13 mouse cellular contexts compared by ENCODE assay signal in the genomic region with DNA sequence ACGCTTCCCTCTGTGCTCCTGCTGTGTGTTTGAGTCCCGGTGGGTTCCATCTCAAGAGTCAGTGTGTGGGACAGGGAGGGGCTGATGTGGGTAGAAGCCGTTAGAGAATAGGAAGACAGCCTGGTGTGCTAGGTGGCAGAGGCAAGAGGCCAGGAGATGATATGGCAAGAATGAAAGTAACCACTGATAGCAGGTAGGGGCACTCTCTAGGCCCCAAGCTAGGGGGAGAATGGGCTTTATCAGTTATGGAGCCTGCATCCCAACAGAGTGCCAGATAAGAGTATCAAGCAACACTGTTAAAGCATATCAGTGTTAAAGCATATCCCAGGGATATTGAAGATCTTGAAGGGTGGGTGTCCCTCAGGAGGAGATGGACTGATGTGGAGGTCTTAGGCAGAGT.
"Had no signal": no experiment of that assay in that cellular context is flagged by ENCODE, and none has a peak within 500 bp of the region (broad histone marks: within the 10 kb centered on the region; RNA-seq: fewer than 3 reads in every experiment).

No protein-coding gene starts in this region.

- H3K4me3 ChIP-seq: kidney, embryonic 15.5 days; left cerebral cortex, adult 2 months; limb, embryonic 10.5 days; midbrain, embryonic 13.5 days; myocyte; neural tube, embryonic 15.5 days had no signal

- H3K4me1 ChIP-seq: kidney, embryonic 15.5 days; limb, embryonic 10.5 days had no signal

- H3K27ac ChIP-seq: kidney, embryonic 15.5 days; left cerebral cortex, adult 2 months; limb, embryonic 10.5 days; macrophage; midbrain, embryonic 13.5 days; neural tube, embryonic 15.5 days; stomach, postnatal 0 days had no signal

- H3K9me3 ChIP-seq: kidney, embryonic 15.5 days; limb, embryonic 10.5 days; midbrain, embryonic 13.5 days; neural tube, embryonic 15.5 days had no signal

- H3K4me2 ChIP-seq: kidney, embryonic 15.5 days; lung, embryonic 14.5 days; midbrain, embryonic 13.5 days; neural tube, embryonic 15.5 days had no signal

- DNase-seq: kidney, adult 11 months; lung, embryonic 14.5 days; lung, postnatal 10 days; right cerebral cortex, adult 18-20 months; right cerebral cortex, postnatal 25 days had no signal

- H3K9ac ChIP-seq: kidney, embryonic 15.5 days; lung, embryonic 14.5 days; midbrain, embryonic 13.5 days; neural tube, embryonic 15.5 days had no signal

- H3K27me3 ChIP-seq: kidney, embryonic 15.5 days; midbrain, embryonic 13.5 days; neural tube, embryonic 15.5 days had no signal

- ATAC-seq: midbrain, embryonic 13.5 days had no signal
